In genomic region chr5:73454502-73455306, GRCm38 (mm10) we compare ENCODE assay signal across 25 mouse cellular contexts. TPM values are rescaled to one million over a fixed set of nuclear protein-coding genes. Genes with fewer than 3 reads are reported as not detected.
DNase-seq lines count a peak whose midpoint lies in the region; ATAC-seq and TF ChIP-seq lines count a peak whose summit lies in the region.
"Had no signal": no experiment of that assay in that cellular context is flagged by ENCODE, and none has a peak within 500 bp of the region (broad histone marks: within the 10 kb centered on the region; RNA-seq: fewer than 3 reads in every experiment).

No protein-coding gene starts in this region.

- 44% methylated on average over 2 of the region's 2 CpGs for whole genome bisulfite sequencing in intestine, embryonic 14.5 days
- WGBS in intestine, postnatal 0 days: 49% methylated on average over 2 of the region's 2 CpGs
- WGBS in lung, embryonic 15.5 days: 36% methylated on average over 2 of the region's 2 CpGs
- 39% methylated on average over 2 of the region's 2 CpGs for WGBS in lung, adult 2 months
- 34% methylated on average over 2 of the region's 2 CpGs for WGBS in stomach, embryonic 16.5 days
- WGBS in forebrain, embryonic 12.5 days: 82% methylated on average over 2 of the region's 2 CpGs

- H3K9ac ChIP-seq in intestine, embryonic 14.5 days (ENCODE audit: low read length): no peak overlapping the region
- no peak overlapping the region for H3K9ac ChIP-seq in intestine, postnatal 0 days (ENCODE audit: low read depth, low read length)
- H3K9ac ChIP-seq in lung, embryonic 15.5 days: no peak overlapping the region
- peak overlapping the region; percentile 7; the same call in 1 of the 2 replicates for H3K9ac ChIP-seq in MEL (ENCODE audit: control insufficient read depth, low read depth, low read length, poor library complexity, severe bottlenecking)
- H3K9ac ChIP-seq in stomach, embryonic 16.5 days (ENCODE audit: low read length): no peak overlapping the region
- no peak overlapping the region for H3K9ac ChIP-seq in forebrain, embryonic 12.5 days
- H3K9ac ChIP-seq: embryonic facial prominence, embryonic 12.5 days; heart, embryonic 15.5 days; hindbrain, embryonic 13.5 days had no signal

- TF ChIP-seq CTCF in intestine, postnatal 0 days (IDR thresholded peaks at IDR 0.05; ENCODE audit: low read depth): no peak
- no peak for TF ChIP-seq CTCF in lung, adult 2 months (IDR thresholded peaks at IDR 0.05; ENCODE audit: insufficient read depth, low read length)
- no peak for TF ChIP-seq CTCF in MEL (IDR thresholded peaks at IDR 0.05 in 2 of 3, conservative IDR thresholded peaks at IDR 0.05 in 1 of 3; ENCODE audit: control insufficient read depth in 1 of 3, insufficient read depth in 1 of 3, low read depth in 2 of 3, low read length in 3 of 3, poor library complexity in 1 of 3, severe bottlenecking in 1 of 3)

- no peaks in the 10 kb centered on the region for H3K27me3 ChIP-seq in intestine, embryonic 14.5 days (replicated peaks; ENCODE audit: control insufficient read depth, insufficient read depth, low read length)
- H3K27me3 ChIP-seq in intestine, postnatal 0 days (replicated peaks; ENCODE audit: control insufficient read depth, insufficient read depth, low read length): no peaks in the 10 kb centered on the region
- no peaks in the 10 kb centered on the region for H3K27me3 ChIP-seq in lung, embryonic 15.5 days
- H3K27me3 ChIP-seq in MEL (ENCODE audit: control insufficient read depth in 1 of 2, insufficient read depth in 2 of 2, low read length in 2 of 2): no peaks in the 10 kb centered on the region
- no peaks in the 10 kb centered on the region for H3K27me3 ChIP-seq in stomach, embryonic 16.5 days (ENCODE audit: control insufficient read depth, insufficient read depth, low read length)
- H3K27me3 ChIP-seq in forebrain, embryonic 12.5 days: no peaks in the 10 kb centered on the region
- H3K27me3 ChIP-seq: embryonic facial prominence, embryonic 12.5 days; heart, embryonic 15.5 days; hindbrain, embryonic 13.5 days had no signal

- TF ChIP-seq RAD21 in MEL (IDR thresholded peaks at IDR 0.05; ENCODE audit: low read depth, low read length): no peak

- no peak overlapping the region for H3K4me2 ChIP-seq in intestine, embryonic 14.5 days (ENCODE audit: low read length)
- no peak overlapping the region for H3K4me2 ChIP-seq in intestine, postnatal 0 days (replicated peaks; ENCODE audit: low read depth)
- no peak overlapping the region for H3K4me2 ChIP-seq in lung, embryonic 15.5 days
- H3K4me2 ChIP-seq in stomach, embryonic 16.5 days (ENCODE audit: low read depth, low read length): no peak overlapping the region
- no peak overlapping the region for H3K4me2 ChIP-seq in forebrain, embryonic 12.5 days
- H3K4me2 ChIP-seq: embryonic facial prominence, embryonic 12.5 days; heart, embryonic 11.5 days; heart, embryonic 15.5 days; hindbrain, embryonic 13.5 days had no signal

- H3K27ac ChIP-seq in intestine, embryonic 14.5 days (ENCODE audit: low read depth): peak overlapping the region; percentile 5; the same call in 1 of the 2 replicates
- H3K27ac ChIP-seq in intestine, postnatal 0 days (ENCODE audit: low read depth, low read length): no peak overlapping the region
- peak overlapping the region; percentile 49 for H3K27ac ChIP-seq in lung, embryonic 15.5 days
- H3K27ac ChIP-seq in MEL (ENCODE audit: control insufficient read depth, low read depth, low read length): peak overlapping the region; percentile 76
- H3K27ac ChIP-seq in stomach, embryonic 16.5 days (ENCODE audit: low read length): peak overlapping the region; percentile 46; the same call in 1 of the 2 replicates
- H3K27ac ChIP-seq in forebrain, embryonic 12.5 days: no peak overlapping the region
- H3K27ac ChIP-seq: embryonic facial prominence, embryonic 12.5 days; heart, adult 2 months; heart, embryonic 15.5 days; hindbrain, embryonic 13.5 days had no signal

- TF ChIP-seq EP300 in MEL (IDR thresholded peaks at IDR 0.05; ENCODE audit: low read depth in 1 of 2, low read length in 2 of 2): peak; percentile 80

- H3K9me3 ChIP-seq in intestine, embryonic 14.5 days (ENCODE audit: control insufficient read depth, low read length): no peaks in the 10 kb centered on the region
- H3K9me3 ChIP-seq in intestine, postnatal 0 days (ENCODE audit: control insufficient read depth): no peaks in the 10 kb centered on the region
- no peaks in the 10 kb centered on the region for H3K9me3 ChIP-seq in lung, embryonic 15.5 days
- H3K9me3 ChIP-seq in MEL (replicated peaks; ENCODE audit: insufficient read depth, low read length): no peaks in the 10 kb centered on the region
- no peaks in the 10 kb centered on the region for H3K9me3 ChIP-seq in stomach, embryonic 16.5 days (replicated peaks; ENCODE audit: control insufficient read depth, low read length)
- H3K9me3 ChIP-seq in forebrain, embryonic 12.5 days: no peaks in the 10 kb centered on the region
- H3K9me3 ChIP-seq: embryonic facial prominence, embryonic 12.5 days; G1E; heart, embryonic 15.5 days; hindbrain, embryonic 13.5 days had no signal

- TF ChIP-seq POLR2A in lung, adult 2 months (IDR thresholded peaks at IDR 0.05; ENCODE audit: borderline replicate concordance, extremely low read depth, low read depth, low read length): no peak
- no peak for TF ChIP-seq POLR2A in MEL (IDR thresholded peaks at IDR 0.05; ENCODE audit: control insufficient read depth in 1 of 2, insufficient read depth in 1 of 2, low read depth in 1 of 2, low read length in 2 of 2, poor library complexity in 1 of 2)

- no peaks in the 10 kb centered on the region for H3K79me2 ChIP-seq in MEL (ENCODE audit: control insufficient read depth, insufficient read depth, low read length, poor library complexity)

- ATAC-seq in intestine, embryonic 14.5 days (replicated peaks; ENCODE audit: low FRiP score, low TSS enrichment, low read depth): no peak
- ATAC-seq in intestine, postnatal 0 days: no peak
- ATAC-seq in lung, embryonic 15.5 days (ENCODE audit: borderline replicate concordance, extremely low read depth, low FRiP score, low TSS enrichment): peak; percentile 62; the same call in 1 of the 2 replicates
- peak; percentile 50; the same call in 1 of the 2 replicates for ATAC-seq in stomach, embryonic 16.5 days (ENCODE audit: insufficient read depth, low FRiP score)
- no peak for ATAC-seq in forebrain, embryonic 12.5 days (ENCODE audit: low FRiP score)
- ATAC-seq: CD4-positive, CD25-positive, alpha-beta regulatory T cell, adult 4 months; forebrain, embryonic 16.5 days had no signal

- H3K4me3 ChIP-seq in intestine, embryonic 14.5 days (ENCODE audit: low read depth, low read length): no peak overlapping the region
- H3K4me3 ChIP-seq in intestine, postnatal 0 days (ENCODE audit: low read depth, low read length): no peak overlapping the region
- no peak overlapping the region for H3K4me3 ChIP-seq in lung, embryonic 15.5 days
- no peak overlapping the region for H3K4me3 ChIP-seq in lung, adult 2 months (replicated peaks; ENCODE audit: extremely low read depth, low read depth, low read length)
- no peak overlapping the region; a peak in 1 of 4 replicates for H3K4me3 ChIP-seq in MEL (ENCODE audit: control insufficient read depth in 1 of 2, insufficient read depth in 1 of 2, low read depth in 2 of 2, low read length in 2 of 2)
- no peak overlapping the region for H3K4me3 ChIP-seq in stomach, embryonic 16.5 days (replicated peaks; ENCODE audit: low read length)
- H3K4me3 ChIP-seq in forebrain, embryonic 12.5 days (replicated peaks): no peak overlapping the region
- H3K4me3 ChIP-seq: embryonic facial prominence, embryonic 12.5 days; heart, adult 2 months; heart, embryonic 15.5 days; hindbrain, embryonic 13.5 days had no signal

- no peaks in the 10 kb centered on the region for H3K36me3 ChIP-seq in intestine, embryonic 14.5 days (ENCODE audit: control insufficient read depth, insufficient read depth, low read length)
- no peaks in the 10 kb centered on the region for H3K36me3 ChIP-seq in intestine, postnatal 0 days (ENCODE audit: control insufficient read depth, insufficient read depth)
- no peaks in the 10 kb centered on the region for H3K36me3 ChIP-seq in lung, embryonic 15.5 days
- peaks cover 0 to 25% of the 10 kb centered on the region in 2 experiments; a peak in 2 of 4 replicates for H3K36me3 ChIP-seq in MEL (ENCODE audit: control insufficient read depth in 1 of 2, insufficient read depth in 2 of 2, low read length in 2 of 2)
- H3K36me3 ChIP-seq in stomach, embryonic 16.5 days (ENCODE audit: control insufficient read depth, insufficient read depth, low read length): no peaks in the 10 kb centered on the region
- no peaks in the 10 kb centered on the region for H3K36me3 ChIP-seq in forebrain, embryonic 12.5 days (replicated peaks)
- H3K36me3 ChIP-seq: embryonic facial prominence, embryonic 12.5 days; G1E; heart, embryonic 15.5 days; hindbrain, embryonic 13.5 days had no signal

- no peaks in the 10 kb centered on the region; the same call in 1 of the 2 replicates for H3K4me1 ChIP-seq in intestine, embryonic 14.5 days (replicated peaks; ENCODE audit: control insufficient read depth, insufficient read depth, low read length)
- no peaks in the 10 kb centered on the region for H3K4me1 ChIP-seq in intestine, postnatal 0 days (replicated peaks; ENCODE audit: control insufficient read depth, insufficient read depth, low read length)
- H3K4me1 ChIP-seq in lung, embryonic 15.5 days: peaks cover 8% of the 10 kb centered on the region
- no peaks in the 10 kb centered on the region for H3K4me1 ChIP-seq in lung, adult 2 months (ENCODE audit: control insufficient read depth, insufficient read depth, low read length)
- H3K4me1 ChIP-seq in MEL (ENCODE audit: control insufficient read depth in 1 of 2, insufficient read depth in 2 of 2, low read length in 2 of 2): peaks cover 19 to 27% of the 10 kb centered on the region in 2 experiments
- H3K4me1 ChIP-seq in stomach, embryonic 16.5 days (ENCODE audit: control insufficient read depth, insufficient read depth, low read length): 0 out of 2 replicates have a peak, but pooled peaks cover 3% of the 10 kb centered on the region
- H3K4me1 ChIP-seq in forebrain, embryonic 12.5 days: no peaks in the 10 kb centered on the region
- H3K4me1 ChIP-seq: embryonic facial prominence, embryonic 12.5 days; heart, embryonic 15.5 days; hindbrain, embryonic 13.5 days had no signal

- DNase-seq in intestine, embryonic 14.5 days (ENCODE audit: low spot score): peak; percentile 46
- no peak for DNase-seq in lung, adult 2 months
- no peak for DNase-seq in MEL (ENCODE audit: low read depth, low spot score)
- DNase-seq: adrenal gland, postnatal 10 days; B cell, adult 2 months; cerebellum, adult 11 months; cerebellum, adult 8-10 months; cerebellum, postnatal 14 days; gastrocnemius, postnatal 14 days; heart, adult 2 months; heart, postnatal 14 days had no signal

RNA-seq across cellular contexts. Expression of gene Dcun1d4, which starts 26.1 kb away (rescaled TPM):
- polyA plus RNA-seq in intestine, embryonic 14.5 days (2014; fragmentation: Nextera tagmentation; extraction: Ambion mirVana): 28.3 and 30.3 TPM in 2 replicates
- 14.8 and 16.3 TPM in 2 replicates for polyA plus RNA-seq in intestine, postnatal 0 days (2015; fragmentation: Nextera tagmentation; extraction: Ambion mirVana)
- 21.3 and 22.8 TPM in 2 replicates for polyA plus RNA-seq in lung, embryonic 15.5 days (2015; fragmentation: Nextera tagmentation; extraction: Ambion mirVana)
- polyA plus RNA-seq in lung, adult 2 months (2012; rRNA removed): 3.4 and 6.4 TPM in 2 replicates
- 7.6 and 9.2 TPM in 2 replicates for total RNA-seq in MEL (2012; rRNA removed)
- 10 to 100 TPM in 1 of 2 experiments, not detected in 1; 10.0 TPM for polyA plus RNA-seq in MEL (2012; ENCODE audit: insufficient read depth in 1 of 2, insufficient read length in 2 of 2, low read depth in 1 of 2, low replicate concordance in 2 of 2, missing spikeins in 1 of 2)
- 19.3 and 20.7 TPM in 2 replicates for polyA plus RNA-seq in stomach, embryonic 16.5 days (2015; fragmentation: Nextera tagmentation; extraction: Ambion mirVana)
- polyA plus RNA-seq in forebrain, embryonic 12.5 days (2016; fragmentation: Nextera tagmentation; extraction: Ambion mirVana): 59.4 and 60.9 TPM in 2 replicates

RNA-seq across cellular contexts. Expression of gene Cwh43, which starts 48.8 kb away (rescaled TPM):
- 0.07 and 0.09 TPM in 2 replicates for polyA plus RNA-seq in intestine, embryonic 14.5 days (2014; fragmentation: Nextera tagmentation; extraction: Ambion mirVana)
- 0.34 and 0.84 TPM in 2 replicates for polyA plus RNA-seq in intestine, postnatal 0 days (2015; fragmentation: Nextera tagmentation; extraction: Ambion mirVana)
- not detected in 2 replicates for polyA plus RNA-seq in lung, embryonic 15.5 days (2015; fragmentation: Nextera tagmentation; extraction: Ambion mirVana)
- polyA plus RNA-seq in lung, adult 2 months (2012; rRNA removed): 0.06 and 0.78 TPM in 2 replicates
- total RNA-seq in MEL (2012; rRNA removed): not detected in 2 replicates
- not detected for polyA plus RNA-seq in MEL (2012; ENCODE audit: insufficient read depth in 1 of 2, insufficient read length in 2 of 2, low read depth in 1 of 2, low replicate concordance in 2 of 2, missing spikeins in 1 of 2)
- polyA plus RNA-seq in stomach, embryonic 16.5 days (2015; fragmentation: Nextera tagmentation; extraction: Ambion mirVana): 5.4 and 5.6 TPM in 2 replicates
- 0.08 TPM in 2 replicates for polyA plus RNA-seq in forebrain, embryonic 12.5 days (2016; fragmentation: Nextera tagmentation; extraction: Ambion mirVana)
- total RNA-seq: adrenal gland, postnatal 10 days; G1E; gastrocnemius, adult 18-20 months; gastrocnemius, postnatal 14 days; heart, adult 2 months; heart, postnatal 14 days; hematopoietic stem cell, adult 5-6 weeks had no signal
- polyA plus RNA-seq: CD4-positive, CD25-positive, alpha-beta regulatory T cell, adult 4 months; embryonic facial prominence, embryonic 12.5 days; forebrain, embryonic 11.5 days; forebrain, embryonic 16.5 days; G1E; heart, adult 2 months; heart, embryonic 11.5 days; heart, embryonic 15.5 days had no signal

Comparison
In these comparisons a context has a peak if more than half of its experiments do, and no peak if none do; other contexts are left out.
1. H3K27ac ChIP-seq: peak in intestine, embryonic 14.5 days (single experiment), lung, embryonic 15.5 days (single experiment), MEL (single experiment) and stomach, embryonic 16.5 days (single experiment); none in intestine, postnatal 0 days (single experiment) and forebrain, embryonic 12.5 days (single experiment).
2. ATAC-seq: peak in lung, embryonic 15.5 days (single experiment) and stomach, embryonic 16.5 days (single experiment); none in intestine, embryonic 14.5 days (single experiment), intestine, postnatal 0 days (single experiment) and forebrain, embryonic 12.5 days (single experiment).